Mouse (Mus musculus) cerebellum, adult 9-10 months (tissue): Measurements from ENCODE around the gene Map2k5.

Experiments used
- DNase-seq: peaks from one replicate; pipeline ENCODE4 v3.0.0; 2022

Map2k5 gene

DNA sequence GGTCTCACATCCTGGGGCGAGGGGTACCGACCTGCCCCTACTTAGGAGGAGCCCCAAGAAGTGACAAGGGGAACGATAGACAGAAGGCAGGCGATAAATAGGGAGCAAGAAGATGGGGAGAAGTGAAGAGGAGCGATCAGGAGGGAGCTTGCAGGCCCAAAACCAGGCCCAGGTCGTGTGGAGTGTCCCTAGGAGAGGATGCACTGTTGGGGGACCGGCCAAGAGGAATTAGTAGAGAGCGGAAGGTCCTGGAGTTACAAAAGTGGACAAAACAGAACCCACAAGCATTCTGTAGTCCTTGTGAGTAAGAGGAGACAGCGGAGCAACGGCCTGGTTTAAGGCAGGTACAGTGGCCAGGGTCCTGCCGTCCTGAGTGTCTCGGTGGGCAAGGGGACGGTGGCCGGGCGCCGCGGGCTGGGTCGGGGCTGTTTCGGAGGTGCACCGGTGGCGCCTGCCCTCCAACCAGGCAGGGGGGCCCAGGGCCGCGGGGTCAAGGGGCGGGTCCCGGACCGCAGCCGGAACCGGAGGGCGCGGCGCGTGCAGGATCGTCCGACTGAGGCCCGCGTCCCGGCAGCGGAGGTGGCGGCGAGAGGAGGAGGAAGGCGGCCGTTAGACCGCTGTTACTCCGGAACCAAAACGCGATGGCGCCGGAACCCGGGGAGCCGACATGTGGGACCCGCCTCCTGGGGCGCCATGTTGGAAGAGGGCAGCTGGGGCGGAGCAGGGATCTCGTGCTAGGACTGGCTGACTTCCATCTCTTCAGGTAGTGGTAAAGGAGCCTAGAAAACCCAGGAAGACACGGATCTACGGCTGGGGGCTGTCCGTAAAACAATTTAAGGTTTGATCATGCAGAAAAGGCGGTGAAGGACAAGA lies at the start of gene Map2k5:
Gene Map2k5, minus strand, starts transcription at position 633 of the 873 bp plus-strand sequence.
- DNase-seq: peak; percentile 93

DNA sequence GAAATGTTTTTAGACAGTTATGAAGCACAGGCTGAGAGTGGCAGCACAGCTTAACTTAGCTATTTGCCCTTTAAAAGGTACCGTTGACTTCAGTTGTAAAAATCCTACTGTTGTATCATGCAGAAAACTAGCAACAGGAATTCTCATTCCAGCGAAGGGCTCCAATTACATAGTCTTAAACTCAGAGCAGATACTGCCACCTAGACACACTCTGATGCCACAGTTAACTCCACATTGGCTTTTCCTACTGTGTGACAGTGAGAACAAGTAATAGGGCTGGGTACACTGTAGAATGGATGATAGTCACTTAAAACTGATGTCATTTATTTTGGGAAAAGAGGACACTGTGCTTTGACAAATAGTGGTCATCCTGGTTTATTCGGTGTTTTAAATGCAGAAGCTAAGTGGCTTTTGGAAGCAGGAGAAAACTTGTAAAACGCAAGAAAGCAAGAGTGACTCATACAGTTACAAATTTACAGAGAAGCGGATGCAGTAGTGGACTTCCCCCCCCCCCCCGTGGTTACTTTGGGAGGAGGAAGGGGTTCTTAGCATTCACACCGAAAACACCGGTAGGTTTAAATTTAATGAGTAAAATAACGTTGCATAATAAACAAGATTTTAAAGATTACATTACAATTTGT lies 43.5 kb upstream of the Map2k5 start:
- peak; percentile 41 for DNase-seq

DNA sequence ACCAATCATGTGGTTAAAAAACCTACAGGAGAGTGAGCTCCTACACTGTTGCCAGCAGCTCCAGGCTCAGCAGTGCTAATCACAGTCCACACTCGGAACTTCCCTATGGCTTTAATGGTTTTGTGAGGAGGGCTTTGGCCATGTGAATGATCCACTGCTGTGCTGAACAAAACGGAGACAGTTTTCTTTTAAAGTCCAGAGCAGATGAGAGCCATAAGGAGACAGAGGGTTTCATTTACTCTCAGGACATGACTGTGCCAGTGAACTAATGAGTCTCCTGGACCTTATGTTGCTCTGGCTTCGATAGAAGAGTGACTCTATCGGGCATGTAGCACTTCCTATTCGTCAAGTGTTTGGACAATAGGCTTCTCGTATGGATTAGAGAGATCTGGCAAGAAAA lies 42.7 kb upstream of the Map2k5 start:
- DNase-seq: peak; percentile 67

DNA sequence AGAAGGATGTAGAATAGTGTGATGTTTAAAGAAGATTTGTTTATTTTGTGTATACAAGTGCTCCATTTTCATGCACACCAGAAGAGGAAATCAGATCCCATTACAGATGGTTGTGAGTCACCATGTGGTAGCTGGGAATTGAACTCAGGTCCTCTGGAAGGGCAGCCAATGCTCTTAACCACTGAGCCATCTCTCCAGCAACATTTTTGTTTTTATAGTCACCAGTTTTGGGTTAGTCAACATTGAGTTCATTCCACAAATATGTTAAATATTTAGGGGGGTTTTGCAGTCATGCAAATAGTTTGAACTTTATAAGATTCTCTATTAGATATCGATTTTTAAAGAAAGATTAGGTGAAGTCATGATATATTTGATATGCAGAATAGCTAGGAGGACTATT lies 22.5 kb upstream of the Map2k5 start:
- no peak for DNase-seq

DNA sequence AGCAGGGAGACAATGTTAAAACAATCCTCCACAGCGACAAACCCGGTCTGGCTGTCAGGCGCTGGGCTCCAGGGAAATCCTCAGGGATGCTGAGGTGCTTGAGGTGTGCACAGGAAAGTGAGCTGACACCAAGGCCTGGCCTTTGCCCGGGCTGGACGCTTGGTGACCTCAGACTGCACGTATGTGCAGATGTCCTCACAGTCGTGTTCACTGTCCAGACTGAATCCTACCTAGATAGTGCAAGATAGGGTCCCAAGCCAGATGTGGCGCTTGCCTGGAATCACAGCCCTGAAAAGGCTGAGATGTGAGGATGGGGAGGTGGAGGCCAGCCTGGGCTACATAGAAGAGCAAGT lies 21.7 kb upstream of the Map2k5 start:
- DNase-seq: no peak

DNA sequence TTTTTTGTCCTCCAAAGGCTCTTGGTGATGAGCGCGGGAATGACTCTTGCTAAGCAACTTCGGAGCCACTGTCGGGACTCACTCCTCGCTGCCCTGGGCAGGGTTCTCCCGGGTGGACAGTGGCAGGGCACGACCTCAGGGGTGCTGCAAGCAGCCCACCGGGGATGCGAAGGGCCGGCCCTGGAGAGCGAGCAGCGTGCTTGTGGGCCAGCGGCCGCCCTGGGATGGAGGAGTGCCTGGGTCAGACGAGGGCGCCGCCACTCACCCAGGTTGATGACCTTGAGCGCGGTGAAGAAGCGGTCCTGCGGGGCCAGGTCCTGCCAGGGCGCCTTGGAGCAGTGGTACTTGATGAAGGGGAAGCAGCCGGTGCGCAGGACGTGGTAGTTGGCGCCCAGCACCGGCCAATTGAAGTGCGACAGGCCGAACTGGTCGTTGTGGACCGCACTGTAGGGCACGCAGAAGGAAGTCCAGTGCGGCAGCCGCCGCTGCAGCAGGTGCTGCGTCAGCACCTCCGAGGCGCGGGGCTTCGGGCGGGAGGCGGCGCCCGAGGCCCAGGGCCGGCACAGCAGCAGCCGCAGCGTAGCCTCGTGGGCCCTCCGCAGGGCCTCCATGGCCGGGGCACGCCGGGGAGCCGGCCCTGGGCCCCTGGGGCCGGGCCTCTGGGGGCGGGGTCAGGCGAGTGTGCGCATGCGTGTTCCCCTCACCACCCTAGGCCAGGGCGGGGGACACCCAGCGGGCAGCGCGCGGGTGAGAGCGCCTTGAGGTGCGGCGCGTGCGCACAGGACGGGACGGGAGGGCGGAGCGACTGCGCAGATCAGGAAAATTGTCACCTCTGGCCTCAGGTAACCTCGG lies 21.1 kb upstream of the Map2k5 start, which contains the start of gene 2300009A05Rik:
Gene 2300009A05Rik, minus strand, starts transcription at position 636 of the 852 bp plus-strand sequence.
- peak; percentile 96 for DNase-seq

DNA sequence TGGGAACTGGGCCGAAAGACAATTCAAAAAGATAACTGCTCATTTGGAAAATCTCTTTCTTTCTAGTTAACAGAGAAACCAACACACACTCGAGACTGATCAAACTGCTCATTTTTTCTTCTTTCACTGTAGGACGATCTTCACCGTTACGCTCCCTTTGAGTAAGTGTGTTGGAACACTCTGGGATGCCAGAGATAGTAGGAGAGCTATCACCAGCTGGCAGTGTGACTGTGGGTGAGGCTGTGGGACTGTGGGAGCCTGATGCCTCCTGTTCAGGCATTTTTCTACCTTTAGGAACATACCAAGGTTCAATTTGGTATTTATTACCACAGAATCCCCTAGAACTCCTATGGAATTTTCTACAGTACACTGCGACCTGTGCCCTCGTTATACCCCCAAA lies 17.9 kb upstream of the Map2k5 start:
- DNase-seq: peak; percentile 40

DNA sequence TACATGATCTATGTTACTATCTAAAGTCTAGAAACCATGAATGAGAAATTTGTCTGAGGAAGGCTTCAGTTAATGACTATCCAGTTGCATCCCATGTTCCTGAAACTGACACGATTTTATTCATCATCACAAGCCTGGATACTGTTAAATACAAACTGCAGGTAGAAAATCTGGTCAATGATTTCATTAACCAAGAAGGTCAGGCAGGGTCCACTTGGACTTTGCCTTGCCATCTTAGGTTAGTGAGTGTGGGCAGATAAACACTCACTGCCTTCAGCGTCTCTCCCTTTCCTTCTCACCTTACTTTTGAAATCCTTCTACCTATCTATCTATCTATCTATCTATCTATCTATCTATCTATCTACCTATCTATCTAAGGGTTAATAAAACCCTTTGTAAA lies 13.6 kb upstream of the Map2k5 start:
- DNase-seq: no peak

DNA sequence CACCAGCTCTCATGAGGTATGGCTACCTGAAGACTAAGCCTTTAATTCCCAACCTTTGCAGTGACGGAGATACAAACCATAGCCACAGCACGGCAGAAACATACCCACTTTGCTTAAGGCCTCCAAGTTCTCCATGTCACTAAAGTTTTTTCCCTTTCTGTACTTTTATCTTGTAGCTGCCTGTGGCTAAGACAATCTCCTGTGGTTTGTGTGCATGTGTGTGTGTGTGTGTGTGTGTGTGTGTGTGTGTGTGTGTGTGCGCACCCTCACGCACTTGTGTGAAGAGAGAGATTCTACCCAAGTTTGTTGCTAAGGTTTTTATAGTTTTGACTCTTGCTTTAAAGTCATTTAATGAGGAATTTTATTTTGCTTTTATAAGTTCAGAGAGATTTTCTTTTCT lies 5.1 kb upstream of the Map2k5 start:
- DNase-seq: no peak

DNA sequence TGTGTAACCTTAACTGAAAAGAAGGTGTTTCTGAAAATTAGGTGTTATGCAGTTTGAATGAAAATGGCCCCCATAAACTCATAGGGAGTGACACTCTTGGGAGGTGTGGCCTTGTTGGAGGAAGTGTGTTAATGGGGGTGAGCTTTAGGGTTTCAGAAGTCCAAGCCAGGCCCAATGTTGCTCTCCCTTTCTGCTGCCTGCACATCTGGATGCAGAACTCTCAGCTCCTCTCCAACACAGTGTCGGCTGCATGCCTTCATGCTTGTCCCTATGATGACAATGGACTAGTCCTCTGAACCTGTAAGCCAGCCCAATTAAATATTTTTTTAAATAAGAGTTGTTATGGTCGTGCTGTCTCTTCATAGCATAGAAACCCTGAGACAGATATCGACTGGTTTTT lies 2.6 kb upstream of the Map2k5 start:
- DNase-seq: no peak

DNA sequence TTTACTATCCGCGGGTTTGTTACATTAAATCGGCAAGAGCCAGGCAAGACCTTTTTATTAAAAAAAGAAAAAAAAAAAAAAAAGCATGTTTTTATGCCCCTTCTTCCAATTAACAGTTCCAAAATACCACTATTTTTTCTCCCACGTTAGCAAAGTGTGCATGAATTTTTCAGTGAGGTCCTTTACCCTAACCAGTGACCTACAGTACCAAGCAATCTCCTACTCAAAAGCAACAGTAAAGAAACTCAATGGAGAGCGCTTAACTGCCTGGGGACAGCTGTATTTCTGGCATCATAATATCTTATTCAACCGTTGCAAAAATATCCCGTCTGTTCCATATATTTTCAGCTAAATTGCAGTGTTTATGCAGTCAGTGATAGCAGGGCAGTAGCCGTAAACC lies 472 bp upstream of the Map2k5 start:
- no peak for DNase-seq

DNA sequence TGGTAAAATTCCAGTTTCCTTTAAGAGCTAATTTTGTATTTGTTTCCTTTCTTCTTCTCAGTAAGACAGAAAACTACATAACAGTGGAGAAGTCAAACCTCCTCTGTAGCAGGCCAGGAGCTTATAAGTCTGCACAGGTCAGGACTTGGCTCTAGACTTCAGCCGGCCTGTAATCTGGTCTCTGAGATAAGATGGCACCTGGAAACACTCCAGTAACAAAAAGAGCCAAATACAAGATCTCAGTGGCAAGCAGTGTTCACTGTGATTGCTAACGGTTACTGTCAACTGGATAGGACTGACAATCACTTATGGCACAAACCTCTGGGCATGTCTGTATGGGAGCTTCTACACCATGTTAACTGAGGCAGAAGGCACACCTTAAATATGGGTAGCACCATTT lies 4.4 kb downstream of the Map2k5 start:
- DNase-seq: no peak

DNA sequence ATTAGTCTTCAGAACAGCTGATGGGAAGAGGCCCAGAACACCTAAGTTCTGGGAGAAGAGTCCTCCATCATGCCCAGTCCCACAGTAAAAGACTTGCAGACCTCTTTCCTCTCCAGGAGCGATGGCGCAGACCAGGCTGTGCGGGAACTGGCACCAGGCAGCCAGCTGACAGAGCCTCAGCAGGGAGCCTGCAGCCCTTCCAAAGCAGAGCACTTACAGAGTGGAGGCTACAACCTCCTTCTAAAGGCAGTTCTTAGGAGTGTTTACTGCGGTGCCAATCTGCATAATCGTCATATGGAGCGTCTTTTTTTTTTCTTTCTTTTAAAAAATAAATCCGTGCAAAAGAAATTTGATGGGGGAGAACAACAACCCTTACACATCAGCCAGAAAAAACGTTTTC lies 5.2 kb downstream of the Map2k5 start:
- peak; percentile 62 for DNase-seq

DNA sequence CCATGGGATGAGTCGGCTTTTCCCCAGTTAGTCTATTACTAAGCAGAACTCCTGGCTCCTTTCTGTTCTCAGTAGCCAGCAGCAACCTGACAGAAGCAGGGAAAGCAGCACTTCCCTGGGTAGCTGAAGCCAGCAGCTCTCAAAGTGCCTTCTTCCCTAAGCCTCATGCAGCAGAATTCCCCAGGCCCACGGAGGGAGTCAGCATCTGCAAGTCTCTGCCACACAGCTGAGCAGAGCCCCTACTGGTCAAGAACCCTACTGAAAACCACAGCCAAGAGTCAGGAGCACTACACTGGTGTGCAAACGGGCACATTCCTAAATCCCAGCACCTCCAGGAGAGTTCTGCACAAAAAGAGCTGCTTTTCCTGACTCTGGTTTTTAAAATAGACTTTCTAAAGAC lies 17.3 kb downstream of the Map2k5 start:
- no peak for DNase-seq

DNA sequence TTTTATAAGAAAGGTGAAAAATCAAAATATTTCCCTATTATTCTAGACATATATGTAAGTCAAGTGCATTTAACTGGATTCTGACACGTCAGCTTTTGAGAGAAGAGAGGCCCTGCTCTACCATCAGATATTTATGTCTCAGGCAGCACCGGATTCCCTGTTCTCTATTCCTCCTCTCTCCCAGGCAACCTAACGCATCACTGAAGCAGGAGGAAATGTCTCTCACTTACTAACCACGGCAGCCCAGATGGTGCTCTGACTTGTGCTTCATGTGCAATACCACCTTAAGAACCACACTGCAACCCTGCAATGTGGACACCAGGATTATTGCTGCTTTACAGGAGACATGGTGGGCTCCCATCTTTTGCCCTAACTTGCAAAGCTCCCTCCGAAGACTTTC lies 18.7 kb downstream of the Map2k5 start:
- DNase-seq: no peak

DNA sequence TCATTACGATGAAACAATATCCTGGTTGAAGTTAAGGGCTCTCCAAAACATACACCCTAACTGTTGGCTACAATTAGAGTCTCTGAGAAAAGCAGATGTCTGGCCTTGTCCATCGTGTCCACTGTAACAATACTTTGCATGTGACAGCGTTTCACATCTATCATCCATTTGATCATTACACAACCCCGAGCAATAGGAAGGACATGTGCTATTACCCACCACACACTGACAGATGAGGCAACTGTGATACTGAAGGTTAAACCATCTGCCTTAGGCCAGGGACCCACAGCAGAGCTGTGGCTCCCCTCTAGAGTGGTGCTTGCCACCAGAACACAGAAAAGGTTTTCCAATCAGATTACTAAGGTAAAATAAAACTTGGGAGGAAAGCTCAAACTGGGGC lies 21.0 kb downstream of the Map2k5 start:
- DNase-seq: no peak

DNA sequence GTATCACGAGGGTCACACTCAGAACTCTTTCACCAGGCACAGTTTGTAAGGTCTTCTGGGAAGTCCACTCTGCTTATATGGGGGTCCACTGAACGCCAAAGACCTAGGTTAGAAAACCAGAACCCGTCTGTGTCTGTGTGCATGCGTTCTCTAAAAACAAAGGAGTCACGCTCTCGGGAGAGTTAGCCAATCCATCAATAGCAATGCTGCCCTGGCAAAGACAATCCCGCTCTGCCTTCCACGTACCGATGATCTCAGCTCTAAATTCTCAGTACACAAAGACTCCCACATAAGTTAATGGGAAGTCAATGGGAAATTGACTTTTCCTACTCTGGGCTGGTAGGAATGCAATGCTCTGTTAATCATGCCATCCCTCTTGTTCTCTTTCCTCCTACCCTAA lies 21.4 kb downstream of the Map2k5 start:
- no peak for DNase-seq

DNA sequence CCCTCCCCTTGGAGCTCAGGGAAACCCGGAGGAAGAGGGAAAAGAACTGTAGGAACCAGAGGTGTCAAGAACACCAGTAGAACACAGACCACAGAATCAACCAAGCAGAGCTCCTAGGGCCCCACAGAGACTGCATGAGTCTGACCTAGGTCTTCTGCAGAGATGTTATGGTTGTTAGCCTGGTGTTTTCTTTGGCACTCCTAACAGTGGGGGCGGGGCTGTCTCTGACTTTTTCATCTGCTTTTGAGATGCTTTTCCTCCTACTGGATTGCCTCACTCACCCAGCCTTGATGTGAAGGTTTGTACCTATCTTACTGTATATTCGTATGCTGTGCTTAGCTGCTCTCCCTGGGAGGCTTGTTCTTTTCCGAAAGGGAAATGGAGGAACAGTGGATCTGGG lies 23.5 kb downstream of the Map2k5 start:
- DNase-seq: no peak

DNA sequence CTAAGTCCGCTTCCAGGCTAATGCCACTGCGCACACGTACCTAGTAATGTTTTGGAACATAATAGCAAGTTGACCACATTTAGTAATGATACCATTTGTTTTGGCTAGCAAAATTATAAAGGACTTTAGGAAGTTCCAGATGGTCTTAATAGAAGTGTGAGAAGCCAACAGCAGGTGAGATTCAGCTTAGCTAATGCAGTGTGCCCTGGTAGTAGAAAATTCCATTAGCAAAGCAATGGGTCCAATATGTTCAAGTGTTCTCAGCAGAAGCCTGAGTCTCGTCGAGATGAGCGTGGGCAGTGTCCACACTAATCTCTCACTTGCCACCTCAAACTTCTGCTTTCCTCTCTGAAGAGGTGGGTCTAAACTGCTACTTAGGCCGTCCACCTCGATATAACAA lies 27.7 kb downstream of the Map2k5 start:
- DNase-seq: peak; percentile 59

DNA sequence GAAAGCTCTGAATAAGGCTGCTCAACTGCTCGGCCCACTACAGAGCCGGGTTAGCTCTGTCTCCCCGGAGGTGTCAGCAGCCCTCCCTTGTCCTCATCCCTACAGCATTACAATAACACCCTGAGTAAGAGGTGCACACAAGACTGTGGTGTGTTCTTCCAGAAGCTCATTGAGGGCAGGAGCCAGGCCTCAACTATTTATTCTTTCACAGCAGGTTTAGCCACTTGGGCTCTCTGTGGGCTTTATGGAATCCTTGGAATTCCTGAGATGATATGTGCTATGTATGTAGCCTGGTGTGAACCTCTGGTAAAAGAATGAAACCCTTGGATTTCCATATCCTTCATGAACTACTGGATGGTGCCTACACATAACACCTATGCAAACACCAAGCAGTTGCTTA lies 28.5 kb downstream of the Map2k5 start:
- no peak for DNase-seq

DNA sequence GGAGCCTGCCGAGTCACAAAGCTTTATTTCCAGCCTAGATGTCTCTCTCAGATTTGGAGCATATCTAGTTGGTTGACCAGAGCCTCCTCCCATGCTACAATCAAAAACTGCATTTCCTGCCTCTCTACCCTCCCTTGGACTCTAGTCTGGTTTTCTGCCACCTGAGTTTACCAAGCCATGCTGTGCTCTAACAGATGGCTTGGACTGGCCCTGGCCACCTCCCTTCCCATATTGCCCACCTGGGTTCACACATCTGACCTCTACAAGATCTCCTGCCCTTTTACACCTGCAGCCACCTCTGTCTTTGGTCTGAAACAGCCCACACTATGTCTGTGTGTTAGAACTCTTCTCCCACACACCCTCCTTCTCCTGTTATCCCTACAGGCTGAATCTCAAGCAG lies 29.6 kb downstream of the Map2k5 start:
- DNase-seq: peak; percentile 64

DNA sequence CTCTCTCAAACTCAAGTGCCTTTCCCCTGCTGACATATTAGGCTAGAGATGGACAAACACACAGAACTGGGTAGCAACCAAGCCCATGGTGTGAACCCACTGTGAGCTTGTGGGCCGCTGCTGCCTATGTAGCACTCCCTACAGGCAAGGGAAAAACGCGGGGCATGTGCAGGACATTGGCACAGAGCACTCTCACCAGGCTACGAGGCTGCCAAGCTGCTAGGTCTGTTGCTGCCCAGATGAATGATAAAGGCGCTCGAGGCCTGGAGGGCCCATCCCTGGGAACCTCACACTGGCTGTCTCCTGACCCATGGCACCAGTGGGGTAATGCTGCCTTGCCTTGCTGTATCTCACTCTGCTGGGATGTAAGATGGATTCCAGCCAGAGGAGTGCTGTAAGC lies 31.7 kb downstream of the Map2k5 start:
- DNase-seq: peak; percentile 73

DNA sequence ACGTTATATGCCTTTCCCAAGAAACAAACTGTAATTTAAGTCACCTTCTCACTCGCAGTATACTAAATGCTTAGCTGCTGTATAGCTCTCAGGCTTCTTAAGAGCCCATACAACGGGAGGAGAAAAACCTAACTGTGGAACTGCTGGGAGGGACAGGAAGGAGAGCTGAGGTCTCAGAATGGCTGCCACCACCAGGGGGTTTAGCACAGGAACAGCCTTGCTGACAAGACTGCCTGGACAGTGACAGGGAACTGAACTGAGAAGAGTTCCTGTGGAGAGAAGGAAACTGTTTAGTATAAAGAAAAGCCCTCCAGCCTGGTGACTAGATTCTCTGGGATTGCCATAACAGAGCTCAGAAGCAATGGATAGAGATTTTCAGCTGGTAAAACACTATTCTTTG lies 35.9 kb downstream of the Map2k5 start:
- DNase-seq: no peak

DNA sequence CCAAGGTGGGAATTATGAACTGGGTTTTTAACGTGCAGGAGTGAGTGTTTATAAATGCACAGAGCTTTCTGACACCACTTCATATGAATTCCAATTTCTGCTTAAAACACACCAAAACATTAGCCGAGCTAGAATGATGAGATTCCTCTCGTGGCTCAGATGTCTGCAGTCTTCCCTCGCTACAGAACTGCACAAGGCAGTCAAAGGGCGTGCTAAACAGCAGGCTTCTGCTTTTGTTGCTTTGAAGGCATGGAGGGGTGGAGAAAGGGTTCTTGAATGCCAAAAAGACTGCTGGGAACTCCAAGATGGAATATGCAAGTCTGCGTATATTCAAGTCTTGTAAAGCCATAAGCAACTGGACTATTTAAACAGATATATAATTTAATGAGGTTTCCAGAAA lies 38.4 kb downstream of the Map2k5 start:
- DNase-seq: no peak
